Mouse (Mus musculus): ENCODE results near the gene Hsf5. TPM values are rescaled to one million over a fixed set of nuclear protein-coding genes. Genes with fewer than 3 reads are reported as not detected.

The Hsf5 gene
- polyA plus RNA-seq, 1 experiment from 2014 or later = 0.41 TPM

DNA sequence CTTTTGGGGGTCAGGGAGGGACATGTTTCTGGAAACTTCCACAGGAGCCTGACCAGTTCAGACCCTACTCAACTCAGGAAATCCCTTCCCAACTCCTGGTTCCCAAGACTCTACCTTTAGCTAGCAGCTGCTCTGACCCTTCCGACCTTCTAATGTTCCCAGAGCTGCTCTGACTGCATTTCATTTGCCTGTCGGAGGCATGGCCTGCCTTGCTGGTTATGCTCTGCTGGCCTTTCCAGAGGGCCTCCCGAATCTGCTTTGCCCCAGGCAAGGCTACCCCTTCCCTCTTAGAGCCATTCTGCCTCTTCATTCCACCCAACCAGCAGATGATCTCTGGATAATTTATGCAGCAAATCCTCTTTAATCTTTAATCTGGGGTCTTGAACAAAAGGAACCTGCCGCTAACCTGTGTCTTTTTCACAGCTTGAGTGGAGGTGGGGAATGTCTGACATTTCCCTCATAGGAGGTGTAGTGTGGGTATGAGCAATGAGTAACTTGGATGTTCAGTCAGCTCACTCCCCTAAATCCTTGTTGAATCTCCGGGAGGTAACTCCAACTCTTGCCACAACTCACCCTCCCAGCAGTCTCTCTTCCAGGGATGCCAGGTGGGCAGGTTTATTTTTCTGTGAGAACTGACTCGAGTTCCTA, 39.2 kb upstream of the Hsf5 start:
- no peak for TF ChIP-seq CTCF (IDR thresholded peaks at IDR 0.05; ENCODE audit: low read depth)
- H3K36me3 ChIP-seq (ENCODE audit: insufficient read depth) = no peaks in the 10 kb centered on the region
- peak overlapping the region; percentile 93 for H3K4me2 ChIP-seq
- DNase-seq (no peak), ATAC-seq (ENCODE audit: insufficient read depth) (no peak)
- H3K9ac ChIP-seq = peak overlapping the region; percentile 57
- no peaks in the 10 kb centered on the region for H3K9me3 ChIP-seq (ENCODE audit: low read depth, low read length)
- 23% methylated on average over 6 of the region's 6 CpGs for WGBS
- peaks cover 12% of the 10 kb centered on the region for H3K4me1 ChIP-seq (ENCODE audit: insufficient read depth)
- peak overlapping the region; percentile 56 for H3K4me3 ChIP-seq (ENCODE audit: low read depth, low read length)
- H3K27me3 ChIP-seq (ENCODE audit: insufficient read depth, low read length) = no peaks in the 10 kb centered on the region
- no peak overlapping the region for H3K27ac ChIP-seq (ENCODE audit: low read depth)

DNA sequence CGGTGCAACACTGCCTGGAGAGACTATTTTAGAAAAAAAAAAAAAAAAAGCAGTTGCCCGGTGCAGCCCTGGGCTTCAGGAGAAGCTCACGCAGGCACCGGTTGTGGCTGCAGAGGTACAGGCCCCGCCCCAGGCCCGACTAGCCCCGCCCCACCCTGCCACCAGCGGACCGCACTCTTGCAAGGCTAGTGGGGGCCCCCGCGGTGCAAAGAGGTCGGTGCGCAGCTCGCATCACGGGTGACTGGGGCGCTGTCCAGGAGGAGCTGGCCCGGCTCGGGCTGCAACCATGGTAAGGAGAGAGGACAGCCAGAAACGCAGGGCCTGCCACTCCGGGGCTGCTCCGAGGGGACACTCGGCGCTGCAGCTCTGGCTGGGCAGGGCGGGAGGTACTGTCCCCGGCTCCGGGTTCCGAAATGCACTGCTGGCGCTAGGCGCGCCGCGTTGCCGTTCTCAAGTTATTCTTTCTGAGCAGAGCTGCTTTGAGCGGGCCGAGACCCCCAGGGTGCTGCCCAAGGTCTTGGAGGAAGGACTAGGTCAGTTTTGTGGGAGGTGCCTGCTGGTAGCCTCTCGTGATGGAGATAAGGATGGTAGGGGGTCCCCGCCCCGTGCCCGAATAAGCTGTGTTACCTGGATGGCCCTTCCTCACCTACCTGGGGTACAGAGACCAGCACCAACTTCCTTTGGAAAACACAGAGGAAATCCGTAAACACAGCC, 38.6 kb upstream of the Hsf5 start:
- Histone ChIP-seq H3K9me3 (ENCODE audit: low read depth, low read length) (no peaks in the 10 kb centered on the region), H3K4me1 (ENCODE audit: insufficient read depth) (peaks cover 12% of the 10 kb centered on the region), H3K27me3 (ENCODE audit: insufficient read depth, low read length) (no peaks in the 10 kb centered on the region), H3K9ac (peak overlapping the region; percentile 57), H3K27ac (ENCODE audit: low read depth) (peak overlapping the region; percentile 70; the same call in 1 of the 2 replicates), H3K4me2 (peak overlapping the region; percentile 93), H3K4me3 (ENCODE audit: low read depth, low read length) (peak overlapping the region; percentile 56), H3K36me3 (ENCODE audit: insufficient read depth) (no peaks in the 10 kb centered on the region)
- DNase-seq (peak; percentile 64), ATAC-seq (ENCODE audit: insufficient read depth) (peak; percentile 66)
- no peak for TF ChIP-seq CTCF (IDR thresholded peaks at IDR 0.05; ENCODE audit: low read depth)
- WGBS = under 1% methylated on average over 40 of the region's 40 CpGs

DNA sequence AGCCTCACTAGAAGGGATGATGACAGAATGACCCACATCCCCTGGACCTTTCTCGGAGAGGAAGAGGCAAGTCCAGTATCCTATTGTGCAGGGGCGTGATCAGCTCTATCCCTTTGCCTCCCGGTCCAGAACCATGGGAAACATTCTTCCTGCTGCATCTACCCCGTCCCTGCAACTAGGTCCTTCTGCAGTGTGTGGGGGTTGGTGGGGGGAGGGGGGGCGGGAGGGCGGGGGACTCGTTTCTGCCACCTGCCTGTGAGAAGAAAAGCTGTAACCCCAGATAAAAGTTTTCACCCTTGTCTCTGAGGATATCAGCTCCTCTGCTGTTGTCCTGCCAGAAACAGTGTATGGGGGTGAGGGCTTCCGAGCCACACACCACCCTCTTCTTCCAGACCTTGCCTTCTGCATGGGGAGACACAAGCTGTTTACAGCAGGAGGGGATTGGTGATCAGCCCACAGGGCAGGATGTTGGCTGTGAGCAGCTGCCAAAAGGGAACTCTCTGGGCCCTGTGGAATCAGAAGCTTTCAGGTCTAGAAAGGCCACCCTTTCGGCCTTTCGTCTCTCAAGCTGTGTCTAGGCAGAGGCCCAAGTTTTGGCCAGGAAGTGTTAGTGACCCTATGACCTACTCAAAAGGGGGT, 37.9 kb upstream of the Hsf5 start:
- peak overlapping the region; percentile 93 for H3K4me2 ChIP-seq
- peaks cover 12% of the 10 kb centered on the region for H3K4me1 ChIP-seq (ENCODE audit: insufficient read depth)
- ATAC-seq (ENCODE audit: insufficient read depth) = peak; percentile 66; the same call in 1 of the 2 replicates
- H3K9me3 ChIP-seq (ENCODE audit: low read depth, low read length) = no peaks in the 10 kb centered on the region
- no peak for TF ChIP-seq CTCF (IDR thresholded peaks at IDR 0.05; ENCODE audit: low read depth)
- peak; percentile 68 for DNase-seq
- H3K27me3 ChIP-seq (ENCODE audit: insufficient read depth, low read length) = no peaks in the 10 kb centered on the region
- H3K27ac ChIP-seq (ENCODE audit: low read depth) = peak overlapping the region; percentile 70
- H3K9ac ChIP-seq = no peak overlapping the region
- H3K4me3 ChIP-seq (ENCODE audit: low read depth, low read length) = peak overlapping the region; percentile 56
- WGBS = 11% methylated on average over 10 of the region's 10 CpGs
- no peaks in the 10 kb centered on the region for H3K36me3 ChIP-seq (ENCODE audit: insufficient read depth)

DNA sequence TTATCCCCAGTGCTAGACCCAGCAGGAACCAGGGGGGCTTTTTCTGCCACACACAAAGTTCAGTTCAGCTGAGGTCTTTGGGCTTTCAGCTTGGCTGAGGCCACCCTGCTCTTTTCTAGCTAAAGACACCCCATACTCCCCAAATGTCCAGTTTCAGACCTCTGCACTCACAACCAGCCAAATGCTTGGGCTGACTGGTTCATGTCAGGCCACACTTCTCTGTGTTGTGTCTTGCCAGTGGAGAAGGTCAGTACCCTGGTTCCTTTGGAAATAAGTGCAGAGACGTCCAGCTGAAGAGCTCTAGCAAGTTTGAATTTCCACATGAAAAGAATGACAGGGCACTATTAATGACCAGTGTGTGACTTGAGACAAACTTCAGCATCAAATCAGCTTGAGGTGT, 37.3 kb upstream of the Hsf5 start:
- no peak for TF ChIP-seq CTCF (IDR thresholded peaks at IDR 0.05; ENCODE audit: low read depth)
- Histone ChIP-seq H3K4me3 (ENCODE audit: low read depth, low read length) (no peak overlapping the region), H3K4me2 (peak overlapping the region; percentile 93), H3K27ac (ENCODE audit: low read depth) (peak overlapping the region; percentile 70; the same call in 1 of the 2 replicates), H3K4me1 (ENCODE audit: insufficient read depth) (peaks cover 12% of the 10 kb centered on the region), H3K9me3 (ENCODE audit: low read depth, low read length) (no peaks in the 10 kb centered on the region), H3K9ac (no peak overlapping the region), H3K27me3 (ENCODE audit: insufficient read depth, low read length) (no peaks in the 10 kb centered on the region), H3K36me3 (ENCODE audit: insufficient read depth) (no peaks in the 10 kb centered on the region)
- DNase-seq (peak; percentile 75), ATAC-seq (ENCODE audit: insufficient read depth) (peak; percentile 32; the same call in 1 of the 2 replicates)
- WGBS = 30% methylated on average over 1 of the region's 1 CpGs

DNA sequence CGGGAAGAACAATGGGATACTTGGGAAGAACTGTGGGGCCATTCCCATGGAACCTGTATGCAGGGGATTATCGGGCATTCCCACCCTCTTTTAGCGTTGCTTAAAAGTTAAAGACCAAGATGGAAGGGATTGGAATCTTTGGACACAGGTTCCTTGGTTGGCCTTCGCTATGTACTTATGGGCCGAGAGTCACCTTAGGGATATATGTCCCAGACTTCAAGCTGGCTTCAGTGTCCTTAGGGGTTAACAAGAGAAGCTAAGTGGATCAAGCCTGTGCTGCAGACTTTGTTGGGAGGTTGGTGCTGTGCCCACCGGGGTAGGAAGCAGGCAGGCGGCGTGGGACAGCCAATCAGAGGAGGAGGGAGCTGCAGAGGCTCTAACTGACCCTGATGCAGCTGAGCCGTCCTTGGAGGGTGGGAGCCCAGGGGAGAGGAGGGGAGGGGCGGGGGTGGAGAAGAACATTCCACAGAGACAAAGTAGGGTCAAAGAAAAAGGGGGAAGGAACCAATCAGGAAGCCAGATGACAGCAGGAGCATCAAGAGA, 36.4 kb upstream of the Hsf5 start:
- Histone ChIP-seq H3K27me3 (ENCODE audit: insufficient read depth, low read length) (no peaks in the 10 kb centered on the region), H3K36me3 (ENCODE audit: insufficient read depth) (no peaks in the 10 kb centered on the region), H3K4me3 (ENCODE audit: low read depth, low read length) (no peak overlapping the region), H3K9ac (no peak overlapping the region), H3K4me1 (ENCODE audit: insufficient read depth) (peaks cover 15% of the 10 kb centered on the region), H3K27ac (ENCODE audit: low read depth) (0 out of 2 replicates have a peak overlapping the region, but pooled peaks have one; percentile 1), H3K9me3 (ENCODE audit: low read depth, low read length) (no peaks in the 10 kb centered on the region), H3K4me2 (peak overlapping the region; percentile 93; the same call in 1 of the 2 replicates)
- WGBS = 51% methylated on average over 10 of the region's 10 CpGs
- DNase-seq (no peak), ATAC-seq (ENCODE audit: insufficient read depth) (no peak)
- no peak for TF ChIP-seq CTCF (IDR thresholded peaks at IDR 0.05; ENCODE audit: low read depth)

DNA sequence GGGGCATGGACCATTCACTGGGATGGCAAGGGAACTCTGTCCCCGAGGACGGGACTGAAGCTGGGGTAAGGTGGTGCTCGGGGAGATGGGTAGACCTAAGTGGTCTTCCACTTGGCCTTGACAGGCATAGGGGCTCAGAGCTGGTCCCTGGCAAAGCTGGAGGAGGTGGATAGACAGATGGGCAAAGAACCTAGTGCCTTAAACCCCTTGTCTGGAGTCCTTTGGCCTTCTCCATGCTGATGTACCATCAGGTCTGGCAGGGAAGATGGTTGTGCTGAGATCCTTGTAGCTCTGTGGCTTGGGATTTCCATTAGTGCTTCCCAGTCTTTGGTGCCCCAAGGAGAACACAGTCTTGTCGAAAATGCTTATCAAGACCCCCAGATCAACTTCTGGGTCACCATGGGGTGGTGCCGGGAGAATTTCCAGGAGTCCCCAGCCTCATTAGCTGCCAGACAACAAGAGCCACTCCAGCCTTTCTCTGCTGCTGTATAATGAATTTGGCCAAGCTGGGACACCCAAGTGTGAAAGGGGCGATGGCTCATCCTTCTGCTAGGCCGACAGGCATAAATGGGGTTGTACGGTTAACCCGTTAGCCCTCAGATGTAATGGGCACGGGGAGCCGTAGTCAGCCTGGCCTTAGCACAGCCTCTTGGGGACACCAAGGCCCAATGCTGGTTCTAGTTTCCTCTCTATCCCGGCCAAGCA, 35.7 kb upstream of the Hsf5 start:
- Histone ChIP-seq H3K27me3 (ENCODE audit: insufficient read depth, low read length) (no peaks in the 10 kb centered on the region), H3K4me3 (ENCODE audit: low read depth, low read length) (no peak overlapping the region), H3K27ac (ENCODE audit: low read depth) (no peak overlapping the region), H3K9me3 (ENCODE audit: low read depth, low read length) (no peaks in the 10 kb centered on the region), H3K4me1 (ENCODE audit: insufficient read depth) (peaks cover 15% of the 10 kb centered on the region), H3K36me3 (ENCODE audit: insufficient read depth) (no peaks in the 10 kb centered on the region), H3K9ac (no peak overlapping the region), H3K4me2 (no peak overlapping the region)
- WGBS = 81% methylated on average over 12 of the region's 12 CpGs
- DNase-seq (no peak), ATAC-seq (ENCODE audit: insufficient read depth) (no peak)
- no peak for TF ChIP-seq CTCF (IDR thresholded peaks at IDR 0.05; ENCODE audit: low read depth)
